Mouse (Mus musculus) spleen, adult 2 months (tissue): ENCODE data around the gene Wdr20rt. TPM values are rescaled to one million over a fixed set of nuclear protein-coding genes. Genes with fewer than 3 reads are reported as not detected.

Source experiments
- DNase-seq, 2 experiments: peaks; one replicate each; pipeline versions ENCODE4 v3.0.0 to v3.0.0-alpha.2; 2012 to 2021; ENCODE audit warnings: low spot score in 2 of 2, low read depth in 1 of 2
- H3K27ac ChIP-seq: fragments of 200-500 bp; 2 replicates; pipeline ENCODE4 v1.5.1; 2012; ENCODE audit warnings: low read length, inconsistent platforms; ENCODE audit not compliant: insufficient read depth
- H3K27me3 ChIP-seq: fragments of 200-500 bp; 2 replicates; pipeline ENCODE4 v1.6.1; 2012; ENCODE audit warnings: mild to moderate bottlenecking, moderate library complexity, low read length, inconsistent platforms; ENCODE audit not compliant: control insufficient read depth, insufficient read depth
- H3K36me3 ChIP-seq: fragments of 200-500 bp; 2 replicates; pipeline ENCODE4 v1.6.1; 2012; ENCODE audit warnings: mild to moderate bottlenecking, low read length, inconsistent platforms; ENCODE audit not compliant: control insufficient read depth, insufficient read depth
- H3K4me1 ChIP-seq: fragments of 200-500 bp; 2 replicates; pipeline ENCODE4 v1.6.1; 2011; ENCODE audit warnings: inconsistent platforms; ENCODE audit not compliant: control insufficient read depth, insufficient read depth, insufficient read length
- H3K4me3 ChIP-seq: fragments of 200-500 bp; 2 replicates; pipeline ENCODE4 v1.5.1; 2011; ENCODE audit warnings: mild to moderate bottlenecking, inconsistent platforms; ENCODE audit not compliant: insufficient read depth, insufficient read length; ENCODE audit errors: extremely low read depth
- CTCF ChIP-seq: fragments of 200-500 bp; IDR thresholded peaks from 2 replicates; pipeline ENCODE4 v1.5.1; 2011; ENCODE audit warnings: mild to moderate bottlenecking, inconsistent platforms; ENCODE audit not compliant: insufficient read depth, insufficient read length, insufficient replicate concordance; ENCODE audit errors: extremely low read depth
- POLR2A ChIP-seq: fragments of 200-500 bp; IDR thresholded peaks from 2 replicates; pipeline ENCODE4 v1.6.1; 2011; ENCODE audit warnings: low read depth, low read length, inconsistent platforms
- WGBS: fragments of 180-500 bp; shearing (Covaris S2); methylation state at CpG from one replicate; pipeline ENCODE4 v1.1.7; 2018; 5-methylcytosine and 5-hydroxymethylcytosine counted together
- polyA plus RNA-seq: library from polyadenylated mRNA; depleted of rRNA; stranded (reverse); fragments of >200 nt; gene quantifications from 2 replicates; pipeline ENCODE4 v1.2.3, GENCODE M21; 2012; rRNA removed

Gene Wdr20rt
- polyA plus RNA-seq, 1 experiment: not detected

GRCm38 (mm10) chr12:65259139-65260111, 34.1 kb downstream of the Wdr20rt start:
- DNase-seq: no peak

GRCm38 (mm10) chr12:65268311-65268984, 43.1 kb downstream of the Wdr20rt start:
- H3K27me3 ChIP-seq: no peaks in the 10 kb centered on the region
- H3K36me3 ChIP-seq: no peaks in the 10 kb centered on the region
- H3K27ac ChIP-seq: no peak overlapping the region
- DNase-seq: no peak
- WGBS: 83% methylated on average over 5 of the region's 5 CpGs
- H3K4me3 ChIP-seq: no peak overlapping the region
- H3K4me1 ChIP-seq: no peaks in the 10 kb centered on the region
- TF ChIP-seq CTCF (no peak), POLR2A (no peak)

More at GRCm38 (mm10) chr12:65259139-65260111, 34.1 kb downstream of the Wdr20rt start:
- TF ChIP-seq POLR2A (no peak), CTCF (no peak)
- no peak overlapping the region for H3K27ac ChIP-seq
- H3K27me3 ChIP-seq: no peaks in the 10 kb centered on the region
- H3K4me1 ChIP-seq: no peaks in the 10 kb centered on the region
- 85% methylated on average over 13 of the region's 13 CpGs for WGBS
- no peaks in the 10 kb centered on the region for H3K36me3 ChIP-seq
- H3K4me3 ChIP-seq: no peak overlapping the region

GRCm38 (mm10) chr12:65269406-65269805, 44.1 kb downstream of the Wdr20rt start:
- TF ChIP-seq CTCF (no peak), POLR2A (no peak)

GRCm38 (mm10) chr12:65273807-65274206, 48.5 kb downstream of the Wdr20rt start:
- H3K4me3 ChIP-seq: no peak overlapping the region
- H3K36me3 ChIP-seq: no peaks in the 10 kb centered on the region
- DNase-seq: no peak
- no peak overlapping the region for H3K27ac ChIP-seq
- no peaks in the 10 kb centered on the region for H3K27me3 ChIP-seq
- no peaks in the 10 kb centered on the region for H3K4me1 ChIP-seq
- WGBS: 47% methylated on average over 4 of the region's 4 CpGs
- TF ChIP-seq POLR2A (no peak), CTCF (no peak)

More at GRCm38 (mm10) chr12:65269406-65269805, 44.1 kb downstream of the Wdr20rt start:
- H3K27ac ChIP-seq: no peak overlapping the region
- no peaks in the 10 kb centered on the region for H3K4me1 ChIP-seq
- no peak overlapping the region for H3K4me3 ChIP-seq
- DNase-seq: no peak
- no peaks in the 10 kb centered on the region for H3K27me3 ChIP-seq
- no peaks in the 10 kb centered on the region for H3K36me3 ChIP-seq
- WGBS: 87% methylated on average over 5 of the region's 5 CpGs

Other genes with a start within 250 kb of the Wdr20rt start
- gene Prpf39, start 189.2 kb upstream of the Wdr20rt start, polyA plus RNA-seq: 8.3 and 9.1 TPM in 2 replicates
- gene Fkbp3, start 151.5 kb upstream of the Wdr20rt start, polyA plus RNA-seq: 15.7 and 17.3 TPM in 2 replicates
- gene Fancm, start 149.9 kb upstream of the Wdr20rt start, polyA plus RNA-seq: 2.1 and 4.0 TPM in 2 replicates
- gene Mis18bp1, start 52.9 kb upstream of the Wdr20rt start, polyA plus RNA-seq: 0.22 and 0.37 TPM in 2 replicates